Mouse (Mus musculus) embryonic facial prominence, embryonic 13.5 days (tissue): Measurements from ENCODE around the gene Rimbp3. TPM values are rescaled to one million over a fixed set of nuclear protein-coding genes. Genes with fewer than 3 reads are reported as not detected.
A peak's percentile ranks its signal among the peaks of the same experiment; 100 is the strongest.
"Not testable (repeated sequence)": the region's sequence is repeated elsewhere in the genome, so short reads cannot be mapped to it uniquely, and the experiment has no call there.

Experiments
- ATAC-seq: fragments of 200-750 bp; cut with Nextera tagmentation; 2 replicates; pipeline ENCODE4 v1.8.0; 2017; ENCODE audit warnings: low read depth; ENCODE audit not compliant: insufficient number of reproducible peaks, insufficient read depth, low FRiP score, low TSS enrichment
- H3K27ac ChIP-seq: fragments of 300-500 bp; sonication (generic); 2 replicates; pipeline ENCODE4 v1.5.1; 2015; ENCODE audit warnings: moderate library complexity, mild to moderate bottlenecking, inconsistent platforms
- H3K27me3 ChIP-seq: fragments of 300-500 bp; sonication (generic); 2 replicates; pipeline ENCODE4 v1.6.1; 2015; ENCODE audit warnings: mild to moderate bottlenecking, inconsistent platforms
- H3K36me3 ChIP-seq: fragments of 300-500 bp; sonication (generic); 2 replicates; pipeline ENCODE4 v1.6.1; 2015; ENCODE audit warnings: mild to moderate bottlenecking, inconsistent platforms
- H3K4me1 ChIP-seq: fragments of 300-500 bp; sonication (generic); 2 replicates; pipeline ENCODE4 v1.6.1; 2015; ENCODE audit warnings: inconsistent platforms
- H3K4me2 ChIP-seq: fragments of 300-500 bp; sonication (generic); 2 replicates; pipeline ENCODE4 v1.6.1; 2015; ENCODE audit warnings: moderate library complexity, mild to moderate bottlenecking, inconsistent platforms
- H3K4me3 ChIP-seq: fragments of 300-500 bp; sonication (generic); 2 replicates; pipeline ENCODE4 v1.5.1; 2015; ENCODE audit warnings: mild to moderate bottlenecking, inconsistent platforms
- H3K9ac ChIP-seq: fragments of 300-500 bp; sonication (generic); 2 replicates; pipeline ENCODE4 v1.6.1; 2015; ENCODE audit warnings: mild to moderate bottlenecking, inconsistent platforms
- H3K9me3 ChIP-seq: fragments of 300-500 bp; sonication (generic); 2 replicates; pipeline ENCODE4 v1.6.1; 2016; ENCODE audit warnings: inconsistent platforms
- WGBS: fragments of 180-500 bp; shearing (Covaris S2); methylation state at CpG from one replicate; pipeline ENCODE4 v1.1.7; 2015; ENCODE audit warnings: mixed read lengths; 5-methylcytosine and 5-hydroxymethylcytosine counted together
- polyA plus RNA-seq: library from polyadenylated mRNA; unstranded; fragments of >200 nt; fragmentation: Nextera tagmentation; extraction: Ambion mirVana; gene quantifications from 2 replicates; pipeline ENCODE4 v1.2.1, GENCODE M21; 2015

Gene Rimbp3
- polyA plus RNA-seq, 1 experiment from 2014 or later: 0.35 TPM

DNA sequence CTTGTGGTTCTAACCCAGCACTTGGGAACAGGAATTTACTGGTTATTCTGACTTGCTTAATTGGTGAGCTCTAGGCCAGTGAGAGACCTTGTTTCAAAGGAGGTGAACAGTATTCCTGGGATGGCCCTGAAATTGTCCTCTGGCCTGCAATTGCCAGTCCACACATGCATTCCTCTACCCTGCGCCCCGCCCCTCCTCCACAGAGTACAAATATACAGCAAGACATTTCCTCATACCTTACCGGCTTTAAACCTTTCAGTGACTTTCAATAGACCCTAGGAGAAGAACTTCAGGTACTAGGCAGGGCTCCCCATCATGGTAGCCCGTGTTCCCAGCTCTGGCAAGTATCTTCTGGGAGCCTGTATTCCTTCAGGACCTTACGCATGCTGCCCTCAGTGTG, 17.2 kb downstream of the Rimbp3 start:
- 84% methylated on average over 5 of the region's 5 CpGs for WGBS

DNA sequence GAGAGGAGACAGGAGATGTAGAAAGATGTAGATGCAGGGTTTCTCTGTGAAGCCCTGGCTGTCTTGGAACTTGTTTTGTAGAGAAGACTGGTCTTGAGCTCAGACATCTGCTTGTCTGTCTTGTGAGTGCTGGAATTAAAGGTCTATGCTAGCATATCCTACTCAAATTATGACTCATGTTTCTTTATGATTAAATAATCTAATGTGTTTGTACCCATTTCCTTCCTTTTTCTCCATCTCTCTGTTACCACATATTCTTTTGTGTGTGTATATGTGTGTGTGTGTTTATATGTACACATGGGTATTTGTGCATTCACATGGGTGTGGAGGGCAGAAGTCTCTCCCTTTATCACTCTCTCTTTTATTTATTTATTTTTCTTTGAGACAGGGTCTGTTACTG, 18.1 kb downstream of the Rimbp3 start:
- H3K4me2 ChIP-seq: no peak overlapping the region
- no peaks in the 10 kb centered on the region for H3K9me3 ChIP-seq
- ATAC-seq: no peak
- H3K27ac ChIP-seq: no peak overlapping the region
- no peak overlapping the region for H3K4me3 ChIP-seq
- H3K9ac ChIP-seq: no peak overlapping the region
- no peaks in the 10 kb centered on the region for H3K36me3 ChIP-seq
- H3K4me1 ChIP-seq: no peaks in the 10 kb centered on the region
- H3K27me3 ChIP-seq: no peaks in the 10 kb centered on the region

More for the DNA sequence above, 17.2 kb downstream of the Rimbp3 start:
- Histone ChIP-seq H3K4me1 (no peaks in the 10 kb centered on the region), H3K27me3 (no peaks in the 10 kb centered on the region), H3K9ac (no peak overlapping the region), H3K9me3 (no peaks in the 10 kb centered on the region), H3K4me3 (no peak overlapping the region), H3K27ac (no peak overlapping the region), H3K36me3 (no peaks in the 10 kb centered on the region), H3K4me2 (no peak overlapping the region)
- no peak for ATAC-seq

DNA sequence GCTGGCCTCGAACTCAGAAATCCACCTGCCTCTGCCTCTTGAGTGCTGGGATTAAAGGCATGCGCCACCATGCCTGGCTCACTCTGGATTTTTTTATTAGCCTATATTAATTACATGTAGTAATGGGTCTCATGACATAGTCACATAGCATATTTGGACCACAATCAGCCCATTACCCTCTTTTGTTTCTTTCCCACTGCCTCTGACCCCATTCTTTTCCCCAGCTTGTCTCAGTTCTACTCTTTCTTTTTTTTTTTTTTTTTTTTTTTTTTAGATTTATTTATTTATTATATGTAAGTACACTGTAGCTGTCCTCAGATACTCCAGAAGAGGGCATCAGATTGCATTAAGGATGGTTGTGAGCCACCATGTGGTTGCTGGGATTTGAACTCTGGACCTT, 23.1 kb downstream of the Rimbp3 start:
- H3K9ac ChIP-seq, H3K4me2 ChIP-seq, ATAC-seq, H3K27me3 ChIP-seq, H3K9me3 ChIP-seq, H3K4me3 ChIP-seq, H3K36me3 ChIP-seq, H3K27ac ChIP-seq: not testable (repeated sequence)
- WGBS: 94% methylated on average over 2 of the region's 2 CpGs
- peaks cover 25% of the 10 kb centered on the region for H3K4me1 ChIP-seq

DNA sequence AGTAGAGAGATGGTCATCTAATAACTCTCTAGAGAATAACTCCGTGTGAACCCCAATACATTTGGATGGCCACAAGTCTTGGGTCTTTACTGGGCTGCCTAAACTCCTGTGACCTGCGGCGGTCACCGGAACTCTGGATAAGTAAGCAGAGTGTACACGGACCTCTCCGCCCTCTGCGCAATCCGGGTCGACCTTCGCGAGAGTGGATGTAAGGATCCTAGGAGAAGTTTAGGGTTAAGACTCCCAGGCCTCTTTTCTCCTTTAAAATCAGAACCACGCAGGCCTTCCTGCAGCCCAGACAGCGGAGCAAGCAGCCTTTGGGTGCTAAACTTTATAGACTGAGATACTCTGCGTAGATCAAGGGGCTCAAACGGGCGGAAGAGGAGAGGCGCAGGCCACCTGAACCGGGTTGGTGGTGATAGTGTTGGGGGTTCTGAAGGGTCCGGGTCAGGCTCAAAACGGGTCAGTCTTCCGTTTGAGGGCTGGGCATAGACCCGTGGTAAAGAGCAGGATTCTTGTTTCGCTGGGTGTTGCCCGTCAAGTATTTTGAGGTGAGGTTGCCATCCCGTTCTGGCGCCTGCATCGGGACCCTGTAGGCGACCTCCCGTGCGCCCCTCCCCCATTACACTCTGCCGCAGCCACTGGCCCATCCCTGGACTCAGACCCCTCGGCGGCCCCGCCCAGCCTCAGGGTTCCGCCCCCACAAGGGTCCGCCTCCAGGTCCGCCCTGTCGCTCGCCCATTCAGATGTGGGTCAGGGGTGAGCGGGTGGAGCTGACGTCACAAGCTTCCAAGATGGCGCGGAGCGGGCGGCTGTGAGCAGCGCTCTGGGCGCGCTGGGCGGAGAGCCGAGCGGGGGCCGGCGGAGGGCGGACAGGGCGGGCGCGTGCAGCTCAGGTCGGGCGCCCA, 24.6 kb downstream of the Rimbp3 start, which contains the start of gene Hic2:
Gene Hic2, plus strand, starts transcription at position 779 of the 908 bp plus-strand sequence.
- peak within 1 kb of the TSS; percentile 80 for H3K4me3 ChIP-seq
- H3K4me2 ChIP-seq: peak within 1 kb of the TSS; percentile 85
- no peaks in the 10 kb centered on the region for H3K27me3 ChIP-seq
- peaks cover 25% of the 10 kb centered on the region for H3K4me1 ChIP-seq
- peak; percentile 97 for ATAC-seq
- peak within 1 kb of the TSS; percentile 88 for H3K27ac ChIP-seq
- H3K9ac ChIP-seq: peak within 1 kb of the TSS; percentile 95
- under 1% methylated on average over 59 of the region's 59 CpGs for WGBS
- H3K36me3 ChIP-seq: no peaks in the 10 kb centered on the region
- no peaks in the 10 kb centered on the region for H3K9me3 ChIP-seq

DNA sequence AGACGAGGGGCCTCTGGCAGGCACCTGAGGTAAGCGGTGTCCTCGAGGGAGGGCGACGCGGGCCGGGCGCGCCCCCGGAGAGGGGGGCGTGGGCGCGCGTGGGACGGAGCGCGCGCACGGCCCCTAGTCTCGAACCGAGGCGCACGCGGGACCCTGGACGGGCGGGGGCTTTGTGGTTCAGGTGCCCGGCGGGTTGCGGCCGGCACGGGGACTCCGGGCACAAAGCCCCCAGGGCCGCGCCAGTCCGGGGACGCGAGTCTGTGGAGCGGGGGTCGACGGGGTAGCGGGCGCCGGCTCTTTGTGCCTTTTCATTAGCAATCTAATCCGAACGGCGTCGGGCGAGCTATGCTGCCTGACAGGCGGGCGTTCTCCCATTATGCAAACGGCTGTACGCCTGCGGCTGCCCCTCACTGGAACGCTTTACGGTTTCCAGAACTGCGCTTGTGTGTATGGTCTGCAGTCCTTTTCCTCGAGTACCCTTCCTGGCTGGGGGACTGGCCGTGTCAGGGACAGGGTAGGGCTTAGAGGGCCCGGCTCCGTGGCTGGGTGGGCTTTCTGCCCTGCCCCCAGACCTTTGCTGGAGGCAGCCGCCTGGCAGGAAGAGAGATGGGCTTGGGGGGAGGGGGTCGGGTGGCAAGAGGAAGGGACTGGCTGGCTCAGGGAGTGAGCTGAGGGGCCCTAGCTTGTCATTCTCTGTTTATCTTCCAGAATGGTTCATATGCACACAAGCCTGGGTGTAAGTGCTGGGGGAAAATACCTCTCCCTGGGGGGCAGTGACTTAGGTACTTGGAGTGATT, 25.5 kb downstream of the Rimbp3 start:
- peak; percentile 39 for ATAC-seq

DNA sequence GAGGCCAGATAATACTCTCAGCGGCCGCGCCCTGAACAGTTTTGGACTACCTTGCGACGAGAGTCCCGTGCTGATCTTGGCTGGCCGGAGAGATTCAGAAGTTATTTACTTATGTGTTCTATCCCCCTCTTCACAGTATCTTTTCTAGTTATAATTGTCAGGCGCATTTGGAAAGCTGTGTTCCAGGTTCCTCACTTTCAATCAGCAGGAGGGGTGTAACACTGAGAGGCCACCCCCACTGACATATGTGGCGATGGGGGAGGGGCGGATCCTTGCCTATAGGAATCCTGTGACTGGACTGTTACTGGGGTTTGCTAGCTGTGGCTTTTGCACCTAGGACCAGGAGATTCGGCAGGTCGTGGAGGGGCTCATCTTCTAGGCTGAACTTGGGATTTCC, 26.1 kb downstream of the Rimbp3 start:
- peak overlapping the region; percentile 95 for H3K9ac ChIP-seq
- H3K4me3 ChIP-seq: peak overlapping the region; percentile 80
- peak overlapping the region; percentile 88 for H3K27ac ChIP-seq
- WGBS: 3% methylated on average over 12 of the region's 12 CpGs
- no peaks in the 10 kb centered on the region for H3K9me3 ChIP-seq
- peaks cover 33% of the 10 kb centered on the region for H3K4me1 ChIP-seq
- H3K4me2 ChIP-seq: peak overlapping the region; percentile 85
- ATAC-seq: no peak
- no peaks in the 10 kb centered on the region for H3K36me3 ChIP-seq
- H3K27me3 ChIP-seq: no peaks in the 10 kb centered on the region

More for the DNA sequence above, 25.5 kb downstream of the Rimbp3 start:
- peak overlapping the region; percentile 95 for H3K9ac ChIP-seq
- no peaks in the 10 kb centered on the region for H3K9me3 ChIP-seq
- no peaks in the 10 kb centered on the region for H3K36me3 ChIP-seq
- H3K4me2 ChIP-seq: peak overlapping the region; percentile 85
- under 1% methylated on average over 60 of the region's 62 CpGs for WGBS
- peaks cover 27% of the 10 kb centered on the region for H3K4me1 ChIP-seq
- H3K4me3 ChIP-seq: peak overlapping the region; percentile 80
- H3K27ac ChIP-seq: peak overlapping the region; percentile 88
- no peaks in the 10 kb centered on the region for H3K27me3 ChIP-seq

DNA sequence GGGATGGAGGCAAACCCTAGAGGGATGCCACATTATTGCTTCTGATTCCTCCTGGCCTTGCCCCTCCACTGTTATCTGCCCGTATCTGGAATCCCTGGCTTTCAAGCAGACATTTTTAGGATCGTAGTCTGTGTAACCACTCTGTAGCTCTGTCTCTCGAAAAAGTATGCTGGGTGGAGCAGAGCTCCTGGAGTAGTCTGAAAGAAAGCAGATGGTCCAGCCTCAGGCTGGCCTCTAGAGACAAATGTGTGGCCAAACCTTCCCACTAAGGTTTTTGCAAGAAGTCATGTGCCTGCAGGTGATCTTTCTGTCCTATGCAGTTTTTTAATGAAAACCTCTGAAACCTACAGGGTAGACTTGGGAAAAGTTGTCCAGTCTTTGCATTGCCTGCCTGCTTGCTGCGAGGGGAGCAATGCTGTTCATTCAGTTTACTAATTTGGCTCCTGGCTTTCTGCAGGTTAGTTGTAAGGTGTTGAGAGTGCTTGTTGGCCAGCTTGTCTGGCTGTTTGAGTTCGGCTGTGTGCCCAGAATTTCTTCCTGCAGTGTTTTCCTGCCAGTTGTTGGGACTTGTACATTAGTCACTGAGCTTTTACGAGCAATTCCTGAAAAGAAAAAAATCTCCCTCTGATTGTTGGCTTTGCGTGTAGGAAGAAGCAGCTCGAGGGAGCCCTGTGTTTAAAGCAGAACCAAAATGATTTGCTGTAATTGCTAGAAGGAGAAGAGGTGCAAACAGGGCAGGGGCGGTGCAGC, 26.7 kb downstream of the Rimbp3 start:
- peak overlapping the region; percentile 95 for H3K9ac ChIP-seq
- ATAC-seq: no peak
- H3K4me3 ChIP-seq: peak overlapping the region; percentile 80
- no peaks in the 10 kb centered on the region for H3K36me3 ChIP-seq
- H3K9me3 ChIP-seq: no peaks in the 10 kb centered on the region
- WGBS: 36% methylated on average over 9 of the region's 9 CpGs
- peaks cover 38% of the 10 kb centered on the region for H3K4me1 ChIP-seq
- H3K4me2 ChIP-seq: peak overlapping the region; percentile 85
- H3K27ac ChIP-seq: peak overlapping the region; percentile 88
- no peaks in the 10 kb centered on the region for H3K27me3 ChIP-seq

DNA sequence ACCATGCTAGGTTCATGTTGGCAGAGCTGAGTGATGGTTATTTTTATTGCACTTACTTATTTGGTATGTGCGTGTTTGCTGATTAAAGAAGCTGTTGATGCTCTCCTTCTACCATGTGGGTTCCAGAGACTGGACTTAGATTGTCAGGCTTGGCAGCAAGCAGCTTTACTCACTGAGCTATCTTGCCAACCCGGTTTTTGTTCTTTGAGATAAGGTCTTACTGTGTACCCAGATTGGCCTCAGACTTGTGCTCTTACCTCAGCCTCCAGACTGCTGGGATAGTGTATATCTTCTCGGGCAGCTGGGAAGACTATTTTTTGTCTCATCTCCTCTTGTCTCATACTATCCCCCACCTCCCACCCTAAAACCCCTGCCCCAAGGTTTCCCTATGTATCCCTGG, 29.2 kb downstream of the Rimbp3 start:
- no peak overlapping the region for H3K9ac ChIP-seq
- no peaks in the 10 kb centered on the region for H3K36me3 ChIP-seq
- no peak overlapping the region for H3K27ac ChIP-seq
- no peaks in the 10 kb centered on the region for H3K9me3 ChIP-seq
- H3K4me1 ChIP-seq: peaks cover 45% of the 10 kb centered on the region
- no peak for ATAC-seq
- WGBS: 84% methylated on average over 3 of the region's 3 CpGs
- H3K4me3 ChIP-seq: no peak overlapping the region
- H3K27me3 ChIP-seq: no peaks in the 10 kb centered on the region
- H3K4me2 ChIP-seq: no peak overlapping the region

DNA sequence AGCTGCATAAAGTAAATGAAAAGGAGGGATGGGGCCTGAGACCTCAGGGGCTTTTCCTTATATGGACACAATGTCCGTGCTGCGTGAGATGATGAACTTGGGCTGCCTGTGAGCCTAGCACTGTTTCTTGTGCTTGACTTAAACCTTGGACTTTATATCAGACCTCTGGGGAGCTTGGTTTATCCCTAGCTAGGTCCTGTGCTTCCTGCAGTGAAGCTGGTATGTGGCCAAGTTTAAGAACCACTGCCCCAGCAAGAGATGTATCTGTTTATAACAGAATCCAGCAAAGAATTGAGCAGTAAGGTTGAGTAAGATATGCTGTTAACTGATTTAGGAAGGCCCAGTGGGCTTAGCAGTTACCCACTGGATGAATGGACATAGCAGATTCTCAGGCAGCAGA, 31.0 kb downstream of the Rimbp3 start:
- Histone ChIP-seq H3K27me3 (no peaks in the 10 kb centered on the region), H3K9ac (no peak overlapping the region), H3K4me2 (no peak overlapping the region), H3K27ac (no peak overlapping the region), H3K4me3 (no peak overlapping the region), H3K9me3 (no peaks in the 10 kb centered on the region), H3K4me1 (peaks cover 51% of the 10 kb centered on the region), H3K36me3 (no peaks in the 10 kb centered on the region)
- WGBS: 86% methylated on average over 2 of the region's 2 CpGs
- no peak for ATAC-seq

DNA sequence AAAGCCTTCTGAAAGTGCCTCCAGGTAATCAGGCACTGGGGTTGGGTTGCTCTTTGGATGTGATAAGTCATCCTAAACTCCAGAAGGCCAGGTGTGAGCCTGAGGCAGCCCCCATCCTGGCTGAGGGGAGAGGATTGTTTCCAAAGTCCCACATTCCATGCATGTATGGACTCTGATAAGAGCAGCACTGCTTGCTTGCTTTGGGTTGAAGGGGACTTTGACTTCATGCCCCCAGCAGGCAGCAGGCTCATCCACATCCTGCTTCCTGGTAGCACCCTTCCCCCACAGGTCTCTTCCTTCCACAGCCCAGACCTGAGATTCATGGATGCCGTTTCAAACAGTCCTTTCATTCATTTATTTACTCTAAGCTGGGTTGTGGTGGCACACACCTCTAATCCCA, 35.3 kb downstream of the Rimbp3 start:
- Histone ChIP-seq H3K27me3 (no peaks in the 10 kb centered on the region), H3K9me3 (no peaks in the 10 kb centered on the region), H3K36me3 (no peaks in the 10 kb centered on the region), H3K4me1 (peaks cover 39% of the 10 kb centered on the region), H3K4me3 (no peak overlapping the region), H3K4me2 (no peak overlapping the region), H3K27ac (0 out of 2 replicates have a peak overlapping the region, but pooled peaks have one; percentile 28), H3K9ac (no peak overlapping the region)
- WGBS: 44% methylated on average over 1 of the region's 1 CpGs
- no peak for ATAC-seq

DNA sequence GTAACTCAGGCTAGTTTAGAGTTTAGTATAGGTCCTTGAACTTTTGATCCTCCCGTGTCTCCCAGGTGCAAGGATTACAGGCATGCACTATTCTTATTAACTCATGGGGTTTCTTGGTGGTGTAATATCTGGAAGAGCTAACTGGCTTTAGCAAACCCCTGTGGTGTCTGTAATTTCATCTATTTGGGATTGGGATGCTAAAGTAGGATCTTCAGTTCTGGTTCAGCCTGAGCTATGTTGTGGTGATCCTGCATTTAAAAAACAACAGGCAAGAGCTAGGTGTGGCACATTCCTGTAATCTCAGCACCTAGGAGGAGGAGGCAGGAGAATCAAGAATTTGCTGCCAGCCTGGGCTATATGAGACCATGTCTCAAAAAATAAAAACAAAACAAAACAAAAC, 36.6 kb downstream of the Rimbp3 start:
- H3K9ac ChIP-seq: no peak overlapping the region
- WGBS: 84% methylated on average over 1 of the region's 1 CpGs

More for the DNA sequence above, 36.6 kb downstream of the Rimbp3 start:
- no peak for ATAC-seq
- H3K36me3 ChIP-seq: no peaks in the 10 kb centered on the region
- peaks cover 33% of the 10 kb centered on the region for H3K4me1 ChIP-seq
- H3K9me3 ChIP-seq: no peaks in the 10 kb centered on the region
- H3K4me3 ChIP-seq: no peak overlapping the region
- no peaks in the 10 kb centered on the region for H3K27me3 ChIP-seq
- no peak overlapping the region for H3K4me2 ChIP-seq
- H3K27ac ChIP-seq: no peak overlapping the region
